Mouse (Mus musculus) kidney, embryonic 14.5 days (tissue): ENCODE data around the gene Fbxw4. TPM values are rescaled to one million over a fixed set of nuclear protein-coding genes. Genes with fewer than 3 reads are reported as not detected.

Experiments
- ATAC-seq: fragments of 200-750 bp; cut with Nextera tagmentation; 2 replicates; pipeline ENCODE4 v1.8.0; 2017; ENCODE audit warnings: moderate number of reproducible peaks, mild to moderate bottlenecking, moderate TSS enrichment, moderate library complexity; ENCODE audit not compliant: low FRiP score, low TSS enrichment
- H3K27ac ChIP-seq: fragments of 300-500 bp; sonication (generic); 2 replicates; pipeline ENCODE4 v1.5.1; 2014; ENCODE audit warnings: low read depth, mild to moderate bottlenecking, low read length, moderate library complexity, mixed read lengths
- H3K27me3 ChIP-seq: fragments of 300-500 bp; sonication (generic); 2 replicates; pipeline ENCODE4 v1.6.1; 2014; ENCODE audit warnings: mild to moderate bottlenecking, low read length; ENCODE audit not compliant: control insufficient read depth, insufficient read depth
- H3K36me3 ChIP-seq: fragments of 300-500 bp; sonication (generic); 2 replicates; pipeline ENCODE4 v1.6.1; 2014; ENCODE audit warnings: low read length, mixed read lengths; ENCODE audit not compliant: control insufficient read depth, insufficient read depth
- H3K4me1 ChIP-seq: fragments of 300-500 bp; sonication (generic); 2 replicates; pipeline ENCODE4 v1.6.1; 2014; ENCODE audit warnings: low read length, mixed read lengths; ENCODE audit not compliant: control insufficient read depth, insufficient read depth
- H3K4me2 ChIP-seq: fragments of 300-500 bp; sonication (generic); replicated peaks from 2 replicates; pipeline ENCODE4 v1.6.1; 2014; ENCODE audit warnings: low read depth, mild to moderate bottlenecking, low read length
- H3K4me3 ChIP-seq: fragments of 300-500 bp; sonication (generic); 2 replicates; pipeline ENCODE4 v1.5.1; 2014; ENCODE audit warnings: mild to moderate bottlenecking, low read length
- H3K9ac ChIP-seq: fragments of 300-500 bp; sonication (generic); 2 replicates; pipeline ENCODE4 v1.6.1; 2014; ENCODE audit warnings: low read depth, mild to moderate bottlenecking, low read length, moderate library complexity
- H3K9me3 ChIP-seq: fragments of 300-500 bp; sonication (generic); 2 replicates; pipeline ENCODE4 v1.6.1; 2016; ENCODE audit warnings: low read length; ENCODE audit not compliant: control insufficient read depth
- WGBS: fragments of 180-500 bp; shearing (Covaris S2); extraction: QIAGEN DNeasy Blood & Tissue Kit; methylation state at CpG from one replicate; pipeline ENCODE4 v1.1.7; 2014; 5-methylcytosine and 5-hydroxymethylcytosine counted together
- polyA plus RNA-seq: library from polyadenylated mRNA; unstranded; fragments of >200 nt; fragmentation: Nextera tagmentation; extraction: Ambion mirVana; gene quantifications from 2 replicates; pipeline ENCODE4 v1.2.1, GENCODE M21; 2014

The Fbxw4 gene
- polyA plus RNA-seq, 1 experiment from 2014 or later: 8.3 TPM

GRCm38 (mm10) chr19:45659301-45659737 lies 793 bp downstream of the Fbxw4 start:
- Histone ChIP-seq H3K4me2 (peak overlapping the region; percentile 77), H3K27ac (peak overlapping the region; percentile 97), H3K36me3 (no peaks in the 10 kb centered on the region), H3K4me1 (peaks cover 29% of the 10 kb centered on the region), H3K4me3 (peak overlapping the region; percentile 92), H3K27me3 (no peaks in the 10 kb centered on the region), H3K9me3 (no peaks in the 10 kb centered on the region), H3K9ac (peak overlapping the region; percentile 99)
- 0% methylated on average over 18 of the region's 18 CpGs for WGBS
- peak; percentile 44 for ATAC-seq

GRCm38 (mm10) chr19:45658556-45659268 lies 1.4 kb downstream of the Fbxw4 start:
- peak overlapping the region; percentile 77 for H3K4me2 ChIP-seq
- no peaks in the 10 kb centered on the region for H3K27me3 ChIP-seq
- no peaks in the 10 kb centered on the region for H3K9me3 ChIP-seq
- H3K4me1 ChIP-seq: peaks cover 29% of the 10 kb centered on the region
- no peaks in the 10 kb centered on the region for H3K36me3 ChIP-seq
- no peak for ATAC-seq
- H3K27ac ChIP-seq: peak overlapping the region; percentile 97
- WGBS: 64% methylated on average over 10 of the region's 10 CpGs
- peak overlapping the region; percentile 92 for H3K4me3 ChIP-seq
- peak overlapping the region; percentile 99 for H3K9ac ChIP-seq

GRCm38 (mm10) chr19:45657828-45658227 lies 2.3 kb downstream of the Fbxw4 start:
- Histone ChIP-seq H3K9ac (no peak overlapping the region), H3K4me1 (peaks cover 31% of the 10 kb centered on the region), H3K4me3 (no peak overlapping the region), H3K27me3 (no peaks in the 10 kb centered on the region), H3K27ac (no peak overlapping the region), H3K36me3 (no peaks in the 10 kb centered on the region), H3K4me2 (no peak overlapping the region), H3K9me3 (no peaks in the 10 kb centered on the region)
- 70% methylated on average over 1 of the region's 1 CpGs for WGBS
- no peak for ATAC-seq

- ATAC-seq: no peak
- Histone ChIP-seq H3K27me3 (no peaks in the 10 kb centered on the region), H3K9me3 (no peaks in the 10 kb centered on the region), H3K4me1 (peaks cover 39% of the 10 kb centered on the region), H3K9ac (no peak overlapping the region), H3K4me3 (no peak overlapping the region), H3K36me3 (no peaks in the 10 kb centered on the region), H3K27ac (no peak overlapping the region), H3K4me2 (no peak overlapping the region; the same call in 1 of the 2 replicates)
- 47% methylated on average over 8 of the region's 8 CpGs for WGBS
Observed at GRCm38 (mm10) chr19:45656810-45657595, 3.1 kb downstream of the Fbxw4 start.

- H3K4me3 ChIP-seq: no peak overlapping the region
- H3K27ac ChIP-seq: no peak overlapping the region
- 59% methylated on average over 8 of the region's 8 CpGs for WGBS
- no peaks in the 10 kb centered on the region for H3K9me3 ChIP-seq
- no peaks in the 10 kb centered on the region for H3K27me3 ChIP-seq
- no peak overlapping the region for H3K4me2 ChIP-seq
- H3K36me3 ChIP-seq: no peaks in the 10 kb centered on the region
- H3K9ac ChIP-seq: no peak overlapping the region
- peaks cover 45% of the 10 kb centered on the region for H3K4me1 ChIP-seq
- no peak for ATAC-seq
Observed at GRCm38 (mm10) chr19:45655870-45656269, 4.2 kb downstream of the Fbxw4 start.

- Histone ChIP-seq H3K4me3 (no peak overlapping the region), H3K4me1 (peaks cover 37% of the 10 kb centered on the region), H3K9ac (no peak overlapping the region), H3K4me2 (no peak overlapping the region), H3K9me3 (no peaks in the 10 kb centered on the region), H3K27me3 (no peaks in the 10 kb centered on the region), H3K27ac (no peak overlapping the region), H3K36me3 (no peaks in the 10 kb centered on the region)
- 59% methylated on average over 6 of the region's 6 CpGs for WGBS
- ATAC-seq: no peak
Observed at GRCm38 (mm10) chr19:45653986-45654385, 6.1 kb downstream of the Fbxw4 start.

- peak overlapping the region; percentile 60; the same call in 1 of the 2 replicates for H3K27ac ChIP-seq
- H3K9ac ChIP-seq: no peak overlapping the region
- H3K4me3 ChIP-seq: no peak overlapping the region
- ATAC-seq: peak; percentile 24; the same call in 1 of the 2 replicates
- peaks cover 34% of the 10 kb centered on the region for H3K4me1 ChIP-seq
- peak overlapping the region; percentile 9; the same call in 1 of the 2 replicates for H3K4me2 ChIP-seq
- no peaks in the 10 kb centered on the region for H3K27me3 ChIP-seq
- H3K9me3 ChIP-seq: no peaks in the 10 kb centered on the region
- H3K36me3 ChIP-seq: no peaks in the 10 kb centered on the region
- WGBS: 39% methylated on average over 15 of the region's 15 CpGs
Observed at GRCm38 (mm10) chr19:45652286-45652988, 7.7 kb downstream of the Fbxw4 start.

- H3K9ac ChIP-seq: no peak overlapping the region
- WGBS: 64% methylated on average over 8 of the region's 8 CpGs
- no peaks in the 10 kb centered on the region for H3K36me3 ChIP-seq
- H3K4me3 ChIP-seq: no peak overlapping the region
- ATAC-seq: no peak
- peaks cover 28% of the 10 kb centered on the region for H3K4me1 ChIP-seq
- H3K9me3 ChIP-seq: no peaks in the 10 kb centered on the region
- no peaks in the 10 kb centered on the region for H3K27me3 ChIP-seq
- no peak overlapping the region for H3K4me2 ChIP-seq
- peak overlapping the region; percentile 74 for H3K27ac ChIP-seq
Observed at GRCm38 (mm10) chr19:45651524-45651923, 8.6 kb downstream of the Fbxw4 start.
